Mouse (Mus musculus) limb, embryonic 11.5 days (tissue): Measurements from ENCODE around the gene Mageb4. TPM values are rescaled to one million over a fixed set of nuclear protein-coding genes. Genes with fewer than 3 reads are reported as not detected.
"Not testable (repeated sequence)": the region's sequence is repeated elsewhere in the genome, so short reads cannot be mapped to it uniquely, and the experiment has no call there.

ENCODE experiments used
- ATAC-seq: fragments of 200-750 bp; cut with Nextera tagmentation; 2 replicates; pipeline ENCODE4 v1.8.0; 2017; ENCODE audit warnings: low read depth; ENCODE audit not compliant: insufficient number of reproducible peaks, low FRiP score, low TSS enrichment
- DNase-seq: peaks from one replicate; pipeline ENCODE4 v3.0.0-alpha.2; 2015; ENCODE audit warnings: low spot score
- H3K27ac ChIP-seq: fragments of 300-500 bp; sonication (generic); replicated peaks from 2 replicates; pipeline ENCODE4 v1.5.1; 2014; ENCODE audit warnings: low read depth, mild to moderate bottlenecking, low read length
- H3K27me3 ChIP-seq: fragments of 300-500 bp; sonication (generic); 2 replicates; pipeline ENCODE4 v1.6.1; 2014; ENCODE audit warnings: mild to moderate bottlenecking, low read length, mixed read lengths; ENCODE audit not compliant: control insufficient read depth, insufficient read depth
- H3K36me3 ChIP-seq: fragments of 300-500 bp; sonication (generic); 2 replicates; pipeline ENCODE4 v1.6.1; 2014; ENCODE audit warnings: mild to moderate bottlenecking, low read length, moderate library complexity, mixed read lengths; ENCODE audit not compliant: control insufficient read depth, insufficient read depth
- H3K4me1 ChIP-seq: fragments of 300-500 bp; sonication (generic); 2 replicates; pipeline ENCODE4 v1.6.1; 2014; ENCODE audit warnings: low read length, mixed read lengths; ENCODE audit not compliant: control insufficient read depth, insufficient read depth
- H3K4me2 ChIP-seq: fragments of 300-500 bp; sonication (generic); 2 replicates; pipeline ENCODE4 v1.6.1; 2014; ENCODE audit warnings: low read depth, mild to moderate bottlenecking, moderate library complexity; ENCODE audit not compliant: severe bottlenecking
- H3K4me3 ChIP-seq: fragments of 300-500 bp; sonication (generic); 2 replicates; pipeline ENCODE4 v1.5.1; 2014; ENCODE audit warnings: low read depth, low read length
- H3K9ac ChIP-seq: fragments of 300-500 bp; sonication (generic); 2 replicates; pipeline ENCODE4 v1.6.1; 2014; ENCODE audit warnings: mild to moderate bottlenecking, low read length
- H3K9me3 ChIP-seq: fragments of 300-500 bp; sonication (generic); 2 replicates; pipeline ENCODE4 v1.6.1; 2016; ENCODE audit warnings: low read length; ENCODE audit not compliant: control insufficient read depth
- WGBS: fragments of 180-500 bp; shearing (Covaris S2); extraction: QIAGEN DNeasy Blood & Tissue Kit; methylation state at CpG from one replicate; pipeline ENCODE4 v1.1.7; 2014; 5-methylcytosine and 5-hydroxymethylcytosine counted together
- polyA plus RNA-seq: library from polyadenylated mRNA; unstranded; fragments of >200 nt; fragmentation: Nextera tagmentation; extraction: Ambion mirVana; gene quantifications from 2 replicates; pipeline ENCODE4 v1.2.1, GENCODE M21; 2014

The Mageb4 gene
- not detected in 2 replicates for polyA plus RNA-seq

DNA sequence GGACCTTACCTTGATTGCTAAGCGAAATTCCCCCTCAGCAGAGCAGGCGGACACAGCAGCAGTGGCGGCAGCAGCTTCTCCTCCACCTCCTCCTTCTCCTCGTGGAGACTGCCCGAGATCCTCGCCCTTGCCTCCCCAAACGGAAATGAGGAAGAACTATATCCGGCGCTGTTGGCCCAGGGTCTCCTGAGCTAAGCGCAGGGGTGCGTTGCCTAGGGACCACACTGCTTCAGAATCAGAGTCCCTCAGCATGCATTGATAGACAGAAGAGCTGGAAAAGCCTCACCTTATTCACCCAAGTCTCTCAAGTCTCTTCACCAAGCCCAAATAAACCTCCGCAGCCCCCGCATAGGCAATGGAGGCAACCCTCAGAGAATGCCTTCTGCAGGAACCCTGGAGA is at the start of gene Mageb4:
TSS of gene Mageb4 (minus strand) at position 101 of the 400 bp plus-strand sequence.
- not testable (repeated sequence) for H3K9me3 ChIP-seq, H3K4me2 ChIP-seq, H3K36me3 ChIP-seq, H3K4me1 ChIP-seq, H3K9ac ChIP-seq, H3K27ac ChIP-seq, H3K4me3 ChIP-seq, DNase-seq, H3K27me3 ChIP-seq, ATAC-seq
- WGBS = no CpG with 5 or more reads among the region's 13 CpGs

DNA sequence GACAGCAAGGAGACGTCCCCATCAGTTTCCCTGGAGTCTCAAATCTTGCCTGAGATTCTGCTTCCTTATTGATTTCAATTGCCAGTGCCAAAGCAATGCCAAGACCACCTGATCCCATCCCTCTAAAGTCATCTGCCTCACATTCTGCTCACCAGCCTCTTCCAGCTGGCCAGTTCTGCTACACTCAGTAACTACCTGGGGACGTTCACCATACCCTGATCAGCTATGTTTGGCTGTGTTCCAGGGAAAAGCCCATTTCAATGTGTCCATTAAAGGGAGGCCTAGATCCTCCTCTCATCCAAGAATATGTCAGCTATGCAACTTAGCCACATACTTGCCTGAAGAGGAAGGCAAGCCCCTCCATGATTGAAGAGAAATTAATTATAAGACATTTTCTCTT is 20.3 kb downstream of the Mageb4 start:
- ATAC-seq, H3K9me3 ChIP-seq, H3K4me1 ChIP-seq, H3K27me3 ChIP-seq, H3K27ac ChIP-seq, H3K36me3 ChIP-seq, H3K4me3 ChIP-seq, DNase-seq, H3K4me2 ChIP-seq, H3K9ac ChIP-seq: not testable (repeated sequence)
- 70% methylated on average over 1 of the region's 2 CpGs for WGBS

GRCm38 (mm10) chrX:86245950-86246349 is 58.9 kb downstream of the Mageb4 start:
- H3K27me3 ChIP-seq, H3K27ac ChIP-seq, DNase-seq, H3K4me1 ChIP-seq, ATAC-seq, H3K4me3 ChIP-seq, H3K36me3 ChIP-seq, H3K9me3 ChIP-seq, H3K9ac ChIP-seq, H3K4me2 ChIP-seq: not testable (repeated sequence)
- WGBS = no CpG with 5 or more reads among the region's 1 CpGs

GRCm38 (mm10) chrX:86237246-86237645 is 67.6 kb downstream of the Mageb4 start:
- H3K36me3 ChIP-seq = no peaks in the 10 kb centered on the region
- H3K4me2 ChIP-seq = no peak overlapping the region
- H3K4me1 ChIP-seq = no peaks in the 10 kb centered on the region
- H3K9me3 ChIP-seq = no peaks in the 10 kb centered on the region
- no peak overlapping the region for H3K9ac ChIP-seq
- no peak overlapping the region for H3K4me3 ChIP-seq
- no peaks in the 10 kb centered on the region for H3K27me3 ChIP-seq
- DNase-seq = no peak
- ATAC-seq = no peak
- no peak overlapping the region for H3K27ac ChIP-seq
- no CpG with 5 or more reads among the region's 1 CpGs for WGBS

Other genes starting within 250 kb of the Mageb4 start
- gene Nr0b1, start 113.3 kb downstream of the Mageb4 start, polyA plus RNA-seq = 0.37 and 0.74 TPM in 2 replicates